Mouse (Mus musculus) forebrain, embryonic 14.5 days (tissue): Measurements from ENCODE around the gene A1bg. TPM values are rescaled to one million over a fixed set of nuclear protein-coding genes. Genes with fewer than 3 reads are reported as not detected.

Experiments
- ATAC-seq: fragments of 200-750 bp; cut with Nextera tagmentation; 2 replicates; pipeline ENCODE4 v1.8.0; 2017; ENCODE audit warnings: mild to moderate bottlenecking, moderate library complexity
- DNase-seq: peaks from one replicate; pipeline ENCODE4 v3.0.0-alpha.2; 2015; ENCODE audit warnings: low spot score
- H3K27ac ChIP-seq: fragments of 300-500 bp; sonication (generic); 2 replicates; pipeline ENCODE4 v1.5.1; 2014; ENCODE audit warnings: low read depth, mild to moderate bottlenecking, control low read depth, low read length, moderate library complexity
- H3K27me3 ChIP-seq: fragments of 300-500 bp; sonication (generic); replicated peaks from 2 replicates; pipeline ENCODE4 v1.6.1; 2014; ENCODE audit warnings: low read length, control low read depth, mixed read lengths; ENCODE audit not compliant: control insufficient read depth, insufficient read depth
- H3K36me3 ChIP-seq: fragments of 300-500 bp; sonication (generic); 2 replicates; pipeline ENCODE4 v1.6.1; 2014; ENCODE audit warnings: low read length, control low read depth; ENCODE audit not compliant: control insufficient read depth, insufficient read depth
- H3K4me1 ChIP-seq: fragments of 300-500 bp; sonication (generic); 2 replicates; pipeline ENCODE4 v1.6.1; 2014; ENCODE audit warnings: antibody characterized with exemption, low read length, control low read depth; ENCODE audit not compliant: control insufficient read depth, insufficient read depth
- H3K4me2 ChIP-seq: fragments of 300-500 bp; sonication (generic); 2 replicates; pipeline ENCODE4 v1.6.1; 2014; ENCODE audit warnings: mild to moderate bottlenecking, control low read depth, low read length
- H3K4me3 ChIP-seq: fragments of 300-500 bp; sonication (generic); 2 replicates; pipeline ENCODE4 v1.5.1; 2014; ENCODE audit warnings: low read depth, low read length, control low read depth
- H3K9ac ChIP-seq: fragments of 300-500 bp; sonication (generic); 2 replicates; pipeline ENCODE4 v1.6.1; 2014; ENCODE audit warnings: mild to moderate bottlenecking, low read length, control low read depth, moderate library complexity
- H3K9me3 ChIP-seq: fragments of 300-500 bp; sonication (generic); replicated peaks from 2 replicates; pipeline ENCODE4 v1.6.1; 2016; ENCODE audit warnings: low read length, control low read depth, mixed read lengths; ENCODE audit not compliant: control insufficient read depth
- WGBS: fragments of 180-500 bp; shearing (Covaris S2); extraction: QIAGEN DNeasy Blood & Tissue Kit; methylation state at CpG from one replicate; pipeline ENCODE4 v1.1.7; 2014; 5-methylcytosine and 5-hydroxymethylcytosine counted together
- polyA plus RNA-seq: library from polyadenylated mRNA; unstranded; fragments of >200 nt; fragmentation: Nextera tagmentation; extraction: Ambion mirVana; gene quantifications from 2 replicates; pipeline ENCODE4 v1.2.1, GENCODE M21; 2014

The A1bg gene
- not detected in 2 replicates for polyA plus RNA-seq

- no peak within 1 kb of the TSS for H3K4me3 ChIP-seq
- H3K27me3 ChIP-seq, result no peaks in the 10 kb centered on the region
- H3K4me2 ChIP-seq, result no peak within 1 kb of the TSS
- H3K36me3 ChIP-seq, result no peaks in the 10 kb centered on the region
- no peaks in the 10 kb centered on the region for H3K4me1 ChIP-seq
- no peaks in the 10 kb centered on the region for H3K9me3 ChIP-seq
- DNase-seq (no peak), ATAC-seq (no peak)
- H3K9ac ChIP-seq, result no peak within 1 kb of the TSS
- no peak within 1 kb of the TSS for H3K27ac ChIP-seq
Observed at GRCm38 (mm10) chr15:60922912-60923311, at the start of gene A1bg. A1bg (minus strand) TSS chr15:60923012.

- no peak for ATAC-seq
Observed at GRCm38 (mm10) chr15:60968549-60968861, 45.7 kb upstream of the A1bg start.

GRCm38 (mm10) chr15:60967841-60968548 is 45.2 kb upstream of the A1bg start:
- Histone ChIP-seq H3K36me3 (no peaks in the 10 kb centered on the region), H3K4me1 (peaks cover 8% of the 10 kb centered on the region; the same call in 1 of the 2 replicates), H3K4me3 (no peak overlapping the region), H3K27ac (0 out of 2 replicates have a peak overlapping the region, but pooled peaks have one; percentile 36), H3K4me2 (0 out of 2 replicates have a peak overlapping the region, but pooled peaks have one; percentile 3), H3K27me3 (no peaks in the 10 kb centered on the region), H3K9me3 (no peaks in the 10 kb centered on the region), H3K9ac (no peak overlapping the region)
- ATAC-seq, result peak; percentile 92
- WGBS, result 12% methylated on average over 9 of the region's 9 CpGs
- DNase-seq, result peak; percentile 79

More at GRCm38 (mm10) chr15:60968549-60968861, 45.7 kb upstream of the A1bg start:
- Histone ChIP-seq H3K9ac (no peak overlapping the region), H3K9me3 (no peaks in the 10 kb centered on the region), H3K4me2 (no peak overlapping the region), H3K36me3 (no peaks in the 10 kb centered on the region), H3K27ac (no peak overlapping the region), H3K4me3 (no peak overlapping the region), H3K27me3 (no peaks in the 10 kb centered on the region), H3K4me1 (peaks cover 8% of the 10 kb centered on the region; the same call in 1 of the 2 replicates)
- 0% methylated on average over 1 of the region's 1 CpGs for WGBS
- DNase-seq, result no peak

GRCm38 (mm10) chr15:60925686-60926085 is 2.9 kb upstream of the A1bg start:
- Histone ChIP-seq H3K4me1 (no peaks in the 10 kb centered on the region), H3K9ac (no peak overlapping the region), H3K4me3 (no peak overlapping the region), H3K36me3 (no peaks in the 10 kb centered on the region), H3K27me3 (no peaks in the 10 kb centered on the region), H3K4me2 (no peak overlapping the region), H3K27ac (no peak overlapping the region), H3K9me3 (no peaks in the 10 kb centered on the region)
- 72% methylated on average over 4 of the region's 4 CpGs for WGBS
- peak; percentile 26 for DNase-seq
- no peak for ATAC-seq

GRCm38 (mm10) chr15:60903763-60904697 is 18.8 kb downstream of the A1bg start:
- Histone ChIP-seq H3K9ac (no peak overlapping the region), H3K36me3 (no peaks in the 10 kb centered on the region), H3K27ac (no peak overlapping the region), H3K4me1 (no peaks in the 10 kb centered on the region), H3K4me2 (no peak overlapping the region), H3K27me3 (no peaks in the 10 kb centered on the region), H3K4me3 (no peak overlapping the region), H3K9me3 (no peaks in the 10 kb centered on the region)
- ATAC-seq (no peak), DNase-seq (peak; percentile 4)
- WGBS, result 45% methylated on average over 6 of the region's 6 CpGs

- Histone ChIP-seq H3K4me3 (no peak overlapping the region), H3K9me3 (no peaks in the 10 kb centered on the region), H3K4me2 (no peak overlapping the region), H3K9ac (no peak overlapping the region), H3K27ac (no peak overlapping the region), H3K27me3 (no peaks in the 10 kb centered on the region), H3K36me3 (no peaks in the 10 kb centered on the region), H3K4me1 (no peaks in the 10 kb centered on the region)
- peak; percentile 40; the same call in 1 of the 2 replicates for ATAC-seq
- DNase-seq, result peak; percentile 37
- WGBS, result 48% methylated on average over 6 of the region's 6 CpGs
Observed at GRCm38 (mm10) chr15:60898187-60898965, 24.4 kb downstream of the A1bg start.

GRCm38 (mm10) chr15:60896040-60896439 is 26.8 kb downstream of the A1bg start:
- H3K27me3 ChIP-seq, result no peaks in the 10 kb centered on the region
- H3K4me2 ChIP-seq, result no peak overlapping the region
- no peaks in the 10 kb centered on the region for H3K4me1 ChIP-seq
- no peak for ATAC-seq
- DNase-seq, result no peak
- no peaks in the 10 kb centered on the region for H3K36me3 ChIP-seq
- no peak overlapping the region for H3K4me3 ChIP-seq
- no peaks in the 10 kb centered on the region for H3K9me3 ChIP-seq
- H3K27ac ChIP-seq, result no peak overlapping the region
- 88% methylated on average over 2 of the region's 2 CpGs for WGBS
- no peak overlapping the region for H3K9ac ChIP-seq

GRCm38 (mm10) chr15:60892976-60893463 is 29.8 kb downstream of the A1bg start:
- WGBS, result 77% methylated on average over 3 of the region's 3 CpGs
- H3K4me3 ChIP-seq, result no peak overlapping the region
- no peaks in the 10 kb centered on the region for H3K9me3 ChIP-seq
- no peaks in the 10 kb centered on the region for H3K36me3 ChIP-seq
- no peak overlapping the region for H3K9ac ChIP-seq
- no peaks in the 10 kb centered on the region for H3K4me1 ChIP-seq
- ATAC-seq (no peak), DNase-seq (no peak)
- H3K27ac ChIP-seq, result no peak overlapping the region
- H3K4me2 ChIP-seq, result no peak overlapping the region
- no peaks in the 10 kb centered on the region for H3K27me3 ChIP-seq
